Mouse (Mus musculus): Measurements from ENCODE around the gene Pitpna. TPM values are rescaled to one million over a fixed set of nuclear protein-coding genes. Genes with fewer than 3 reads are reported as not detected.
A peak's percentile ranks its signal among the peaks of the same experiment; 100 is the strongest.

Pitpna gene
- polyA plus RNA-seq, 1 experiment, result 70.4 TPM

- H3K4me3 ChIP-seq (replicated peaks; ENCODE audit: extremely low read depth, low read depth, low read length), result no peak overlapping the region
- DNase-seq, result no peak
- 81% methylated on average over 17 of the region's 17 CpGs for WGBS
- no peak for TF ChIP-seq POLR2A (IDR thresholded peaks at IDR 0.05; ENCODE audit: borderline replicate concordance, extremely low read depth, low read depth, low read length)
- no peak for TF ChIP-seq CTCF (IDR thresholded peaks at IDR 0.05; ENCODE audit: insufficient read depth, low read length)
- H3K4me1 ChIP-seq (ENCODE audit: control insufficient read depth, insufficient read depth, low read length), result peaks cover 27% of the 10 kb centered on the region
Measured at GRCm38 (mm10) chr11:75570375-75571125, 17.3 kb upstream of the Pitpna start.

- 42% methylated on average over 14 of the region's 14 CpGs for WGBS
- TF ChIP-seq CTCF (IDR thresholded peaks at IDR 0.05; ENCODE audit: insufficient read depth, low read length), result no peak
- 0 out of 2 replicates have a peak, but pooled peaks have one; percentile 17 for TF ChIP-seq POLR2A (IDR thresholded peaks at IDR 0.05; ENCODE audit: borderline replicate concordance, extremely low read depth, low read depth, low read length)
- H3K4me3 ChIP-seq (replicated peaks; ENCODE audit: extremely low read depth, low read depth, low read length), result no peak overlapping the region
- peak; percentile 51 for DNase-seq
- peaks cover 20% of the 10 kb centered on the region for H3K4me1 ChIP-seq (ENCODE audit: control insufficient read depth, insufficient read depth, low read length)
Measured at GRCm38 (mm10) chr11:75571126-75571990, 16.5 kb upstream of the Pitpna start.

GRCm38 (mm10) chr11:75572301-75572791 is 15.6 kb upstream of the Pitpna start:
- TF ChIP-seq CTCF (IDR thresholded peaks at IDR 0.05; ENCODE audit: insufficient read depth, low read length), result no peak
- no peak for TF ChIP-seq POLR2A (IDR thresholded peaks at IDR 0.05; ENCODE audit: borderline replicate concordance, extremely low read depth, low read depth, low read length)
- peak; percentile 25 for DNase-seq
- 37% methylated on average over 10 of the region's 10 CpGs for WGBS
- H3K4me3 ChIP-seq (replicated peaks; ENCODE audit: extremely low read depth, low read depth, low read length), result no peak overlapping the region
- H3K4me1 ChIP-seq (ENCODE audit: control insufficient read depth, insufficient read depth, low read length), result peaks cover 15% of the 10 kb centered on the region

GRCm38 (mm10) chr11:75572854-75573650 is 14.8 kb upstream of the Pitpna start:
- 13% methylated on average over 12 of the region's 12 CpGs for WGBS
- Histone ChIP-seq H3K4me3 (replicated peaks; ENCODE audit: extremely low read depth, low read depth, low read length) (peak overlapping the region; percentile 11), H3K4me1 (ENCODE audit: control insufficient read depth, insufficient read depth, low read length) (peaks cover 14% of the 10 kb centered on the region)
- peak; percentile 90 for DNase-seq
- TF ChIP-seq POLR2A (IDR thresholded peaks at IDR 0.05; ENCODE audit: borderline replicate concordance, extremely low read depth, low read depth, low read length) (0 out of 2 replicates have a peak, but pooled peaks have one; percentile 19), CTCF (IDR thresholded peaks at IDR 0.05; ENCODE audit: insufficient read depth, low read length) (peak; percentile 96)

GRCm38 (mm10) chr11:75574378-75575123 is 13.3 kb upstream of the Pitpna start:
- DNase-seq, result no peak
- peaks cover 14% of the 10 kb centered on the region for H3K4me1 ChIP-seq (ENCODE audit: control insufficient read depth, insufficient read depth, low read length)
- WGBS, result 88% methylated on average over 5 of the region's 5 CpGs
- H3K4me3 ChIP-seq (replicated peaks; ENCODE audit: extremely low read depth, low read depth, low read length), result no peak overlapping the region
- no peak for TF ChIP-seq POLR2A (IDR thresholded peaks at IDR 0.05; ENCODE audit: borderline replicate concordance, extremely low read depth, low read depth, low read length)
- TF ChIP-seq CTCF (IDR thresholded peaks at IDR 0.05; ENCODE audit: insufficient read depth, low read length), result no peak

GRCm38 (mm10) chr11:75575560-75576123 is 12.3 kb upstream of the Pitpna start:
- peaks cover 9% of the 10 kb centered on the region for H3K4me1 ChIP-seq (ENCODE audit: control insufficient read depth, insufficient read depth, low read length)
- no peak for DNase-seq

GRCm38 (mm10) chr11:75578609-75579008 is 9.3 kb upstream of the Pitpna start:
- DNase-seq, result no peak
- 84% methylated on average over 5 of the region's 5 CpGs for WGBS
- no peak for TF ChIP-seq POLR2A (IDR thresholded peaks at IDR 0.05; ENCODE audit: borderline replicate concordance, extremely low read depth, low read depth, low read length)
- no peak for TF ChIP-seq CTCF (IDR thresholded peaks at IDR 0.05; ENCODE audit: insufficient read depth, low read length)
- Histone ChIP-seq H3K4me1 (ENCODE audit: control insufficient read depth, insufficient read depth, low read length) (no peaks in the 10 kb centered on the region), H3K4me3 (replicated peaks; ENCODE audit: extremely low read depth, low read depth, low read length) (no peak overlapping the region)

More at GRCm38 (mm10) chr11:75575560-75576123, 12.3 kb upstream of the Pitpna start:
- H3K4me3 ChIP-seq (replicated peaks; ENCODE audit: extremely low read depth, low read depth, low read length), result no peak overlapping the region
- whole genome bisulfite sequencing, result 66% methylated on average over 9 of the region's 9 CpGs
- TF ChIP-seq POLR2A (IDR thresholded peaks at IDR 0.05; ENCODE audit: borderline replicate concordance, extremely low read depth, low read depth, low read length), result no peak
- TF ChIP-seq CTCF (IDR thresholded peaks at IDR 0.05; ENCODE audit: insufficient read depth, low read length), result no peak

- Histone ChIP-seq H3K4me3 (replicated peaks; ENCODE audit: extremely low read depth, low read depth, low read length) (no peak overlapping the region), H3K4me1 (ENCODE audit: control insufficient read depth, insufficient read depth, low read length) (no peaks in the 10 kb centered on the region)
- no peak for DNase-seq
- 92% methylated on average over 7 of the region's 7 CpGs for WGBS
- TF ChIP-seq CTCF (IDR thresholded peaks at IDR 0.05; ENCODE audit: insufficient read depth, low read length), result no peak
- no peak for TF ChIP-seq POLR2A (IDR thresholded peaks at IDR 0.05; ENCODE audit: borderline replicate concordance, extremely low read depth, low read depth, low read length)
Measured at GRCm38 (mm10) chr11:75581495-75582149, 6.3 kb upstream of the Pitpna start.

Data from lung, adult 2 months (tissue).